Comparison of ENCODE assay signal across 26 mouse cellular contexts in the genomic region with DNA sequence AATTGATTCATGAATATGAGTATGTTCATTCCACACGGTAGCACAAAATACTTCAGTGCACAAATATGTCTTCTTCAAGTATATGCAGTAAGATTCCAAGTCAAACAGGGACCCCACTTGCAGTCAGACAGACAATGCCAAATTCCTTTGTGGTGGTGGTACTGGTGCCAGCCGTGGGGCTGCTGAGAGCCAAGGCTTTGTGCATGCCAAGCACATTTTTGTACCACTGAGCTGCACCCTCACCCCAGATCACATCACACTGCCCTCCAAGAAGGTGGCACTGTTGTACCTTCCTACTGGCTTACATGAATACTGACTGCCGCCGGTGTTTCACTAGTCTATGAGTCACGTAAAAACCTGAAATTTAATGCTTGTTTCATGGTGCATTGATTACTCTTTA. TPM values are rescaled to one million over a fixed set of nuclear protein-coding genes. Genes with fewer than 3 reads are reported as not detected.
DNase-seq lines count a peak whose midpoint lies in the region; ATAC-seq and TF ChIP-seq lines count a peak whose summit lies in the region.
"Had no signal": no experiment of that assay in that cellular context is flagged by ENCODE, and none has a peak within 500 bp of the region (broad histone marks: within the 10 kb centered on the region; RNA-seq: fewer than 3 reads in every experiment).

No protein-coding gene starts in this region.

- peaks cover 60% of the 10 kb centered on the region for H3K79me3 ChIP-seq in C2C12 (ENCODE audit: low read depth)

- H3ac ChIP-seq in C2C12 (ENCODE audit: control insufficient read depth, insufficient read length, low read depth): peak overlapping the region; percentile 33

- peaks cover 80% of the 10 kb centered on the region for H3K79me2 ChIP-seq in C2C12 (ENCODE audit: control insufficient read depth, insufficient read depth)

- ATAC-seq in hindbrain, embryonic 14.5 days (ENCODE audit: low FRiP score): no peak
- ATAC-seq in kidney, embryonic 14.5 days (ENCODE audit: low FRiP score, low TSS enrichment): no peak
- ATAC-seq in CD4-positive, CD25-positive, alpha-beta regulatory T cell, adult 4 months: no peak
- ATAC-seq: intestine, postnatal 0 days had no signal

- H3K4me3 ChIP-seq in hindbrain, embryonic 14.5 days (replicated peaks; ENCODE audit: low read length): no peak overlapping the region
- no peak overlapping the region for H3K4me3 ChIP-seq in hindbrain, embryonic 10.5 days
- H3K4me3 ChIP-seq in kidney, adult 2 months (ENCODE audit: insufficient read depth, low read depth, low read length): no peak overlapping the region
- H3K4me3 ChIP-seq in kidney, embryonic 14.5 days (ENCODE audit: low read length): no peak overlapping the region
- no peak overlapping the region for H3K4me3 ChIP-seq in C2C12 (ENCODE audit: insufficient read depth, poor library complexity, severe bottlenecking)
- H3K4me3 ChIP-seq: erythroblast, embryonic 14.5 days; forebrain, embryonic 12.5 days; midbrain, embryonic 13.5 days had no signal

- H3K27ac ChIP-seq in hindbrain, embryonic 14.5 days: peak overlapping the region; percentile 34
- H3K27ac ChIP-seq in hindbrain, embryonic 10.5 days: no peak overlapping the region
- H3K27ac ChIP-seq in kidney, adult 2 months (ENCODE audit: insufficient read depth, low read depth, low read length): peak overlapping the region; percentile 31; the same call in 1 of the 2 replicates
- H3K27ac ChIP-seq in kidney, embryonic 14.5 days (ENCODE audit: low read depth, low read length): no peak overlapping the region
- H3K27ac ChIP-seq: forebrain, embryonic 12.5 days; liver, embryonic 14.5 days; macrophage; midbrain, embryonic 13.5 days; stomach, postnatal 0 days had no signal

- peaks cover 100% of the 10 kb centered on the region for H3K36me3 ChIP-seq in hindbrain, embryonic 14.5 days (replicated peaks; ENCODE audit: control insufficient read depth, insufficient read depth)
- H3K36me3 ChIP-seq in hindbrain, embryonic 10.5 days: peaks cover 100% of the 10 kb centered on the region
- H3K36me3 ChIP-seq in kidney, adult 2 months (ENCODE audit: control insufficient read depth, insufficient read depth, low read length): peaks cover 4% of the 10 kb centered on the region; the same call in 1 of the 2 replicates
- H3K36me3 ChIP-seq in kidney, embryonic 14.5 days (ENCODE audit: control insufficient read depth, insufficient read depth, low read length): peaks cover 96% of the 10 kb centered on the region
- H3K36me3 ChIP-seq in C2C12 (ENCODE audit: control insufficient read depth, insufficient read depth): peaks cover 95% of the 10 kb centered on the region

- H3K27me3 ChIP-seq in hindbrain, embryonic 14.5 days (ENCODE audit: control insufficient read depth, insufficient read depth, low read length): no peaks in the 10 kb centered on the region
- no peaks in the 10 kb centered on the region for H3K27me3 ChIP-seq in hindbrain, embryonic 10.5 days (ENCODE audit: insufficient read depth, poor library complexity, severe bottlenecking)
- H3K27me3 ChIP-seq in kidney, adult 2 months (replicated peaks; ENCODE audit: control insufficient read depth, insufficient read depth, low read length): no peaks in the 10 kb centered on the region
- no peaks in the 10 kb centered on the region for H3K27me3 ChIP-seq in kidney, embryonic 14.5 days (ENCODE audit: control insufficient read depth, insufficient read depth, low read length)
- H3K27me3 ChIP-seq in C2C12 (ENCODE audit: control insufficient read depth, insufficient read depth, insufficient read length): no peaks in the 10 kb centered on the region
- H3K27me3 ChIP-seq: forebrain, embryonic 12.5 days; midbrain, embryonic 13.5 days had no signal

- WGBS in hindbrain, embryonic 14.5 days: 83% methylated on average over 5 of the region's 5 CpGs
- WGBS in hindbrain, embryonic 10.5 days: 95% methylated on average over 5 of the region's 5 CpGs
- WGBS in kidney, adult 2 months: 50% methylated on average over 5 of the region's 5 CpGs
- 88% methylated on average over 5 of the region's 5 CpGs for WGBS in kidney, embryonic 14.5 days

- TF ChIP-seq POLR2A in kidney, adult 2 months (IDR thresholded peaks at IDR 0.05; ENCODE audit: low read depth, low read length): no peak

- no peak overlapping the region for H3K9ac ChIP-seq in hindbrain, embryonic 14.5 days
- H3K9ac ChIP-seq in kidney, embryonic 14.5 days (ENCODE audit: low read depth, low read length): no peak overlapping the region
- H3K9ac ChIP-seq: forebrain, embryonic 12.5 days; liver, embryonic 14.5 days; midbrain, embryonic 13.5 days had no signal

- TF ChIP-seq CTCF in kidney, adult 2 months (conservative IDR thresholded peaks at IDR 0.05; ENCODE audit: insufficient read depth, insufficient read length, low read depth, low read length): no peak
- no peak for TF ChIP-seq CTCF in C2C12 (IDR thresholded peaks at IDR 0.05; ENCODE audit: control insufficient read depth, insufficient read depth, insufficient read length)

- peaks cover 8% of the 10 kb centered on the region; the same call in 1 of the 2 replicates for H3K4me1 ChIP-seq in hindbrain, embryonic 14.5 days (replicated peaks; ENCODE audit: control insufficient read depth, insufficient read depth, low read length)
- 0 out of 2 replicates have a peak, but pooled peaks cover 4% of the 10 kb centered on the region for H3K4me1 ChIP-seq in hindbrain, embryonic 10.5 days (replicated peaks)
- peaks cover 12% of the 10 kb centered on the region; the same call in 1 of the 2 replicates for H3K4me1 ChIP-seq in kidney, adult 2 months (ENCODE audit: control insufficient read depth, insufficient read depth, low read length)
- H3K4me1 ChIP-seq in kidney, embryonic 14.5 days (ENCODE audit: control insufficient read depth, insufficient read depth, low read length): peaks cover 8% of the 10 kb centered on the region; the same call in 1 of the 2 replicates
- H3K4me1 ChIP-seq: forebrain, embryonic 12.5 days had no signal

- DNase-seq in cerebellum, adult 9-10 months: peak; percentile 8
- DNase-seq in cerebellum, postnatal 4 days (ENCODE audit: low spot score in 2 of 2): no peak
- no peak for DNase-seq in hindbrain, embryonic 14.5 days (ENCODE audit: low spot score)
- no peak for DNase-seq in hindbrain, embryonic 10.5 days (ENCODE audit: low spot score)
- DNase-seq in kidney, adult 2 months: peak; percentile 52
- DNase-seq: cerebellum, adult 2 months; gastrocnemius, postnatal 25 days; heart, adult 18-20 months; lung, adult 2 months; thymus, adult 18-20 months had no signal

- H3K9me3 ChIP-seq in hindbrain, embryonic 14.5 days (ENCODE audit: control insufficient read depth, low read length): no peaks in the 10 kb centered on the region
- H3K9me3 ChIP-seq in hindbrain, embryonic 10.5 days: no peaks in the 10 kb centered on the region
- H3K9me3 ChIP-seq in kidney, embryonic 14.5 days (ENCODE audit: control insufficient read depth, low read length): no peaks in the 10 kb centered on the region
- H3K9me3 ChIP-seq: forebrain, embryonic 12.5 days; midbrain, embryonic 13.5 days had no signal

- H3K4me2 ChIP-seq in hindbrain, embryonic 14.5 days (replicated peaks): no peak overlapping the region
- no peak overlapping the region for H3K4me2 ChIP-seq in kidney, embryonic 14.5 days (replicated peaks; ENCODE audit: low read depth, low read length)
- H3K4me2 ChIP-seq: forebrain, embryonic 12.5 days; heart, embryonic 11.5 days; midbrain, embryonic 13.5 days had no signal

RNA-seq across cellular contexts. Expression of a gene that starts 7.9 kb away (rescaled TPM):
- polyA plus RNA-seq in hindbrain, embryonic 14.5 days (2014; fragmentation: Nextera tagmentation; extraction: Ambion mirVana): 34.0 and 41.9 TPM in 2 replicates
- polyA plus RNA-seq in hindbrain, embryonic 10.5 days (2016; fragmentation: Nextera tagmentation; extraction: Ambion mirVana): 41.1 and 48.7 TPM in 2 replicates
- polyA plus RNA-seq in kidney, adult 2 months (2012; rRNA removed): 8.4 and 10.1 TPM in 2 replicates
- polyA plus RNA-seq in kidney, embryonic 14.5 days (2014; fragmentation: Nextera tagmentation; extraction: Ambion mirVana): 35.4 and 40.8 TPM in 2 replicates
- 24.7 TPM for polyA plus RNA-seq in C2C12 (2012; fragmentation: generic; extraction: Trizol)
- 1 to 10 TPM; 3.7 to 3.9 TPM for polyA plus RNA-seq in CD4-positive, CD25-positive, alpha-beta regulatory T cell, adult 4 months (2017; shearing (Covaris generic))

RNA-seq across cellular contexts. Expression of a gene that starts 9.7 kb away (rescaled TPM):
- polyA plus RNA-seq in hindbrain, embryonic 14.5 days (2014; fragmentation: Nextera tagmentation; extraction: Ambion mirVana): 155 and 164 TPM in 2 replicates
- 103 and 134 TPM in 2 replicates for polyA plus RNA-seq in hindbrain, embryonic 10.5 days (2016; fragmentation: Nextera tagmentation; extraction: Ambion mirVana)
- 129 and 161 TPM in 2 replicates for polyA plus RNA-seq in kidney, adult 2 months (2012; rRNA removed)
- polyA plus RNA-seq in kidney, embryonic 14.5 days (2014; fragmentation: Nextera tagmentation; extraction: Ambion mirVana): 127 and 147 TPM in 2 replicates
- polyA plus RNA-seq in C2C12 (2012; fragmentation: generic; extraction: Trizol): 136 TPM
- polyA plus RNA-seq in CD4-positive, CD25-positive, alpha-beta regulatory T cell, adult 4 months (2017; shearing (Covaris generic)): 10 to 100 TPM; 76.1 to 76.2 TPM

RNA-seq across cellular contexts. Expression of a gene that starts 52.2 kb away (rescaled TPM):
- polyA plus RNA-seq in hindbrain, embryonic 14.5 days (2014; fragmentation: Nextera tagmentation; extraction: Ambion mirVana): 0.33 and 0.87 TPM in 2 replicates
- polyA plus RNA-seq in hindbrain, embryonic 10.5 days (2016; fragmentation: Nextera tagmentation; extraction: Ambion mirVana): 0.35 and 0.37 TPM in 2 replicates
- 10.5 and 13.5 TPM in 2 replicates for polyA plus RNA-seq in kidney, adult 2 months (2012; rRNA removed)
- polyA plus RNA-seq in kidney, embryonic 14.5 days (2014; fragmentation: Nextera tagmentation; extraction: Ambion mirVana): 46.9 and 61.8 TPM in 2 replicates
- 38.7 TPM for polyA plus RNA-seq in C2C12 (2012; fragmentation: generic; extraction: Trizol)
- polyA plus RNA-seq in CD4-positive, CD25-positive, alpha-beta regulatory T cell, adult 4 months (2017; shearing (Covaris generic)): not detected
- polyA plus RNA-seq: activated CD4-positive, CD25-positive, alpha-beta regulatory T cell, adult 4 months; erythroblast, embryonic 14.5 days; macrophage had no signal

RNA-seq across cellular contexts. Expression of a gene that starts 56.1 kb away (rescaled TPM):
- not detected in 2 replicates for polyA plus RNA-seq in hindbrain, embryonic 14.5 days (2014; fragmentation: Nextera tagmentation; extraction: Ambion mirVana)
- not detected in 2 replicates for polyA plus RNA-seq in hindbrain, embryonic 10.5 days (2016; fragmentation: Nextera tagmentation; extraction: Ambion mirVana)
- 1.0 TPM in 1 of 2 replicates, not detected in the other for polyA plus RNA-seq in kidney, adult 2 months (2012; rRNA removed)
- 28.2 and 37.2 TPM in 2 replicates for polyA plus RNA-seq in kidney, embryonic 14.5 days (2014; fragmentation: Nextera tagmentation; extraction: Ambion mirVana)
- 3.6 TPM for polyA plus RNA-seq in C2C12 (2012; fragmentation: generic; extraction: Trizol)
- polyA plus RNA-seq in CD4-positive, CD25-positive, alpha-beta regulatory T cell, adult 4 months (2017; shearing (Covaris generic)): not detected
- polyA plus RNA-seq: activated CD4-positive, CD25-positive, alpha-beta regulatory T cell, adult 4 months; brain, embryonic 14.5 days; cerebellum, adult 2 months; cortical plate, adult 2 months; erythroblast, embryonic 14.5 days; forebrain, embryonic 12.5 days; frontal cortex, adult 2 months; limb, embryonic 11.5 days; liver, embryonic 14.5 days; macrophage; midbrain, embryonic 13.5 days had no signal

RNA-seq across cellular contexts. Expression of a gene that starts 57.1 kb away (rescaled TPM):
- 56.5 and 68.0 TPM in 2 replicates for polyA plus RNA-seq in hindbrain, embryonic 14.5 days (2014; fragmentation: Nextera tagmentation; extraction: Ambion mirVana)
- 168 and 176 TPM in 2 replicates for polyA plus RNA-seq in hindbrain, embryonic 10.5 days (2016; fragmentation: Nextera tagmentation; extraction: Ambion mirVana)
- 156 and 235 TPM in 2 replicates for polyA plus RNA-seq in kidney, adult 2 months (2012; rRNA removed)
- polyA plus RNA-seq in kidney, embryonic 14.5 days (2014; fragmentation: Nextera tagmentation; extraction: Ambion mirVana): 129 and 178 TPM in 2 replicates
- polyA plus RNA-seq in C2C12 (2012; fragmentation: generic; extraction: Trizol): 503 TPM
- under 1 TPM; 0.75 to 0.82 TPM for polyA plus RNA-seq in CD4-positive, CD25-positive, alpha-beta regulatory T cell, adult 4 months (2017; shearing (Covaris generic))

Comparison
In these comparisons a context has a peak if more than half of its experiments do, and no peak if none do; other contexts are left out.
1. DNase-seq: peak in cerebellum, adult 9-10 months (single experiment) and kidney, adult 2 months (single experiment); none in cerebellum, postnatal 4 days (0 of 2), hindbrain, embryonic 14.5 days (single experiment) and hindbrain, embryonic 10.5 days (single experiment).
2. H3K27ac ChIP-seq: peak in hindbrain, embryonic 14.5 days (single experiment) and kidney, adult 2 months (single experiment); none in hindbrain, embryonic 10.5 days (single experiment) and kidney, embryonic 14.5 days (single experiment).